Mouse (Mus musculus) liver, adult 2 months (tissue): ENCODE measurements around the gene Csf2ra. TPM values are rescaled to one million over a fixed set of nuclear protein-coding genes. Genes with fewer than 3 reads are reported as not detected.
"Not testable (repeated sequence)": the region's sequence is repeated elsewhere in the genome, so short reads cannot be mapped to it uniquely, and the experiment has no call there.

ENCODE experiments used
- DNase-seq: peaks from one replicate; pipeline ENCODE4 v3.0.0-alpha.2; 2011; ENCODE audit warnings: low read depth, low spot score; ENCODE audit errors: extremely low read depth
- H3K27ac ChIP-seq: fragments of 200-500 bp; replicated peaks from 2 replicates; pipeline ENCODE4 v1.5.1; 2012; ENCODE audit warnings: low read depth, mild to moderate bottlenecking, control low read depth, inconsistent platforms, low read length; ENCODE audit not compliant: insufficient read depth
- H3K27me3 ChIP-seq: fragments of 200-500 bp; 2 replicates; pipeline ENCODE4 v1.6.1; 2012; ENCODE audit warnings: mild to moderate bottlenecking, moderate library complexity, low read length, inconsistent platforms; ENCODE audit not compliant: control insufficient read depth, insufficient read depth
- H3K36me3 ChIP-seq: fragments of 200-500 bp; 2 replicates; pipeline ENCODE4 v1.6.1; 2012; ENCODE audit warnings: low read length, inconsistent platforms; ENCODE audit not compliant: control insufficient read depth, insufficient read depth
- H3K4me1 ChIP-seq: fragments of 200-500 bp; 2 replicates; pipeline ENCODE4 v1.6.1; 2011; ENCODE audit warnings: low read length; ENCODE audit not compliant: control insufficient read depth, insufficient read depth
- H3K4me3 ChIP-seq: fragments of 200-500 bp; 2 replicates; pipeline ENCODE4 v1.5.1; 2011; ENCODE audit warnings: low read depth, mild to moderate bottlenecking, control low read depth, low read length, moderate library complexity; ENCODE audit not compliant: insufficient read depth
- H3K79me2 ChIP-seq: fragments of 200-500 bp; 2 replicates; pipeline ENCODE4 v1.6.1; 2012; ENCODE audit warnings: inconsistent platforms, mild to moderate bottlenecking, low read length, moderate library complexity; ENCODE audit not compliant: control insufficient read depth, insufficient read depth
- H3K9ac ChIP-seq: fragments of 200-500 bp; 2 replicates; pipeline ENCODE4 v1.6.1; 2012; ENCODE audit warnings: low read depth, mild to moderate bottlenecking, control low read depth, inconsistent platforms, low read length
- CTCF ChIP-seq: fragments of 200-500 bp; IDR thresholded peaks from 2 replicates; pipeline ENCODE4 v1.5.1; 2011; ENCODE audit warnings: low read depth, low read length, control low read depth
- POLR2A ChIP-seq: fragments of 200-500 bp; IDR thresholded peaks from 2 replicates; pipeline ENCODE4 v1.6.1; 2011; ENCODE audit warnings: low read length, control low read depth; ENCODE audit not compliant: insufficient read depth; ENCODE audit errors: extremely low read depth
- WGBS: fragments of 180-500 bp; shearing (Covaris S2); methylation state at CpG from one replicate; pipeline ENCODE4 v1.1.7; 2018; 5-methylcytosine and 5-hydroxymethylcytosine counted together
- polyA plus RNA-seq: library from polyadenylated mRNA; depleted of rRNA; stranded (reverse); fragments of >200 nt; gene quantifications from 2 replicates; pipeline ENCODE4 v1.2.3, GENCODE M21; 2012
- total RNA-seq: library from RNA; depleted of rRNA; stranded (reverse); fragments of >200 nt; gene quantifications from 2 replicates; pipeline ENCODE4 v1.2.3, GENCODE M21; 2014

Gene Csf2ra
- total and polyA plus RNA-seq, 2 experiments: 3.4 to 28.5 TPM

GRCm38 (mm10) chr19:61225526-61226400 lies 2.5 kb downstream of the Csf2ra start:
- 13% methylated on average over 69 of the region's 70 CpGs for WGBS
- no peak for TF ChIP-seq POLR2A
- no peak for TF ChIP-seq CTCF
- Histone ChIP-seq H3K79me2 (no peaks in the 10 kb centered on the region), H3K27ac (no peak overlapping the region), H3K9ac (no peak overlapping the region; the same call in 1 of the 2 replicates), H3K4me3 (peak overlapping the region; percentile 63), H3K27me3 (no peaks in the 10 kb centered on the region), H3K4me1 (peaks cover 4% of the 10 kb centered on the region; the same call in 1 of the 2 replicates), H3K36me3 (no peaks in the 10 kb centered on the region)
- DNase-seq: no peak

DNA sequence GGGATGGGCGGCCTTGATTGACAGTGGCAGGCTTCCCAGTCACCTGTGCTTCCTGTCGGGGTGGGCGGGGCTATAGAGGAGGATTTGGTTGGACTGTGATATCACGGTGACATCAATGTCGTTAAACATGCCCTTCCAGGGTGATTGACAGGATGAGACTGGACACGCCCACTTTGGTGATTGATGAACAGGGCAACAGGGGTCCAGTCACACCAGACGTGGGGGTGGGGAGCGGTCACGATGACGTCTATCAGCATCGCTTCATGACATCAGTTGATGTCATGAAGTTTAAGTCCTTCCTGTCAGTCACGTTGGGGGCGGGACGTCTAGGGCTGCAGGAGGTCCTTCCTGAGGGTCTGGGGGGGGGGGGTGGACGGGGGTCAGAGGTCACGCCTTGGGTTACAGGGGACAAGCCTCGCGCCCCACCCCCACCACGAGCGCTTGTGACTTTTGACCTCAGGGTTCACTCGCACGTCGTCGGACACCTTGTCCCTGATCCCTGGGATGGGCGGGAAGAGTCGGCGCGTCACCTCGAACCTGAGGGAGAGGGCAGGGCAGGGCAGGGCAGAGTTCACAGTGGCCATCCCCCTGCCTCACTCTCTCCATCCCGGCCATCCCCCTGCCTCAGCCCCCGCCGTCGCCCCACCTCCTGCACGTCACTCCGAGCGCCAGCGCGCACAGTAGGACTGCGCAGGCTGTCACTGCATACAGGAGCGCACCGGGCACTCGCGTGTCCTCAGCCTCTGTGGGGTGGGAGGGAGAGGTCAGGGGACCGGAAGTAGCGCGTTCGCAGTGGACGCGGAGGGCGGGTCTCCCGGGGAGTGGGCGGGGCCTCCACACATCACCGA lies 3.3 kb downstream of the Csf2ra start:
- Histone ChIP-seq H3K27me3 (no peaks in the 10 kb centered on the region), H3K79me2 (no peaks in the 10 kb centered on the region), H3K27ac (no peak overlapping the region), H3K9ac (no peak overlapping the region), H3K36me3 (no peaks in the 10 kb centered on the region), H3K4me1 (peaks cover 4% of the 10 kb centered on the region; the same call in 1 of the 2 replicates), H3K4me3 (peak overlapping the region; percentile 39; the same call in 1 of the 2 replicates)
- 40% methylated on average over 53 of the region's 53 CpGs for WGBS
- DNase-seq: no peak
- TF ChIP-seq CTCF (no peak), POLR2A (no peak)

GRCm38 (mm10) chr19:61223706-61224328 lies 4.4 kb downstream of the Csf2ra start:
- Histone ChIP-seq H3K4me3 (no peak overlapping the region), H3K4me1 (peaks cover 4% of the 10 kb centered on the region; the same call in 1 of the 2 replicates), H3K9ac (no peak overlapping the region), H3K27me3 (no peaks in the 10 kb centered on the region), H3K79me2 (no peaks in the 10 kb centered on the region), H3K27ac (no peak overlapping the region), H3K36me3 (no peaks in the 10 kb centered on the region)
- no peak for TF ChIP-seq CTCF
- TF ChIP-seq POLR2A: no peak
- 90% methylated on average over 6 of the region's 6 CpGs for WGBS
- peak; percentile 64 for DNase-seq

DNA sequence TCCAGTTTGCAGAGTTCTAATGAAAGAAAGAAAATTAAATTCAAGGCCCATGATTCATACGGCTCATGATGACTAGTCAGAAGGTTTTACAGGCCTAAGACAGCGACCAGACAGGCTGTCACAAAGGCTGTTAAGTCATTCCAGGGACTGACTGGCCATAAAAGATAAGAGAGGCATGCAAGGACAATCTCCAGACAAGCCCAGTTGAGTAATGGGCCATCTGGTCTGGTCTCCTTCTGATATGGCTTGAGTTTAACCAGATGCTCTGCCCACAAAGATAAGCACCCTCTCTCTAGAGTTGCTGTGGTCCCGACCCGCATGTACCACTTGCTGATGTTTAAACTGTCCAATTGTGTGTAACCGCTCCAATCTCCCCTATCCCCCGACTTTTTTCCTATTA lies 20.7 kb downstream of the Csf2ra start:
- not testable (repeated sequence) for H3K9ac ChIP-seq, H3K79me2 ChIP-seq, DNase-seq, H3K27ac ChIP-seq, H3K4me1 ChIP-seq, H3K36me3 ChIP-seq, H3K4me3 ChIP-seq, H3K27me3 ChIP-seq
- 87% methylated on average over 6 of the region's 6 CpGs for WGBS

DNA sequence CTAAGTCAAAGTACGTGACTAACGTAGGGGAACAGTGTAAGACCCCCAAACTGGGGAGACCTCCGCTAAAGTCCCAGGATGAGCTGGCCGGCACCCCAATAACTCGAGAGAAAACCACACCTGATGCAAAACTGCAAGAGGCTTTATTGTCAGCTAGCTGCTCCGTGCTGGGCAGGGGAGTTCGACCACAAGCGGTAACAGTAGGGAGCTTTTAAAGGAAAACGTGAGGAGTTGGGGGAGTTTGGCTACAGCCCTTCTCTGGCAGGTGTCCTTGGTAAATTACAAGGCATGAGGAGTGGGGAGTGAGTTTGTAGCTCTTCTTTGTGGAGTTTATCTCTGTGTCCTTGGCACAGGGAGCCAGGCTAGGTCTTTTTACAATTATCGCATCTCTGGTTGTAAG lies 28.4 kb downstream of the Csf2ra start:
- H3K4me3 ChIP-seq: no peak overlapping the region
- DNase-seq: peak; percentile 17
- TF ChIP-seq CTCF (no peak), POLR2A (no peak)
- no peaks in the 10 kb centered on the region for H3K79me2 ChIP-seq
- no peaks in the 10 kb centered on the region for H3K4me1 ChIP-seq
- no peaks in the 10 kb centered on the region for H3K36me3 ChIP-seq
- no peaks in the 10 kb centered on the region for H3K27me3 ChIP-seq
- H3K9ac ChIP-seq: no peak overlapping the region
- 11% methylated on average over 10 of the region's 10 CpGs for WGBS
- H3K27ac ChIP-seq: no peak overlapping the region

DNA sequence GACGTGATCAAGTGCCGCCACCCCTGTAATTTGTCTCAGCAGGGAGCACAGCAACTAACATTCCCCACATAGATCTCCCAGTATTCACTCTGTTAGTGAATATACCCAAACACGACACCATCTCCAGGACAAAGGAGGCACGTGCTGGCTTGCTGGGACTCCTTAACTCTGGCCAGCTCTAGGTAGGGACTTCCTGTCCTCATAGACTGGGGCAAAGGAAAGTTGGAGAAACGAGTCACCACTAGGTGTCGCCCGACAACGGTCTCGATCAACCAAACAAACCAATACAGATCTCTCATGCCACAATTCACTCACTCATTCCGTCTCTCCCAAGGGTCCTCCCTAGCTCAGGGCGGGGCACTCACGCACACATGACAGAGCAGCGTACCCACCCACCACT lies 28.9 kb downstream of the Csf2ra start:
- no peak overlapping the region for H3K9ac ChIP-seq
- WGBS: 12% methylated on average over 13 of the region's 13 CpGs
- TF ChIP-seq POLR2A: no peak
- TF ChIP-seq CTCF: no peak; the same call in 1 of the 2 replicates
- H3K4me3 ChIP-seq: no peak overlapping the region
- no peak overlapping the region for H3K27ac ChIP-seq
- no peaks in the 10 kb centered on the region for H3K79me2 ChIP-seq
- no peaks in the 10 kb centered on the region for H3K36me3 ChIP-seq
- no peaks in the 10 kb centered on the region for H3K4me1 ChIP-seq
- H3K27me3 ChIP-seq: no peaks in the 10 kb centered on the region
- peak; percentile 78 for DNase-seq

- not testable (repeated sequence) for H3K27ac ChIP-seq, H3K36me3 ChIP-seq, DNase-seq, H3K79me2 ChIP-seq, H3K4me3 ChIP-seq, H3K9ac ChIP-seq, H3K4me1 ChIP-seq, H3K27me3 ChIP-seq
- whole genome bisulfite sequencing: 93% methylated on average over 2 of the region's 2 CpGs
Measured at GRCm38 (mm10) chr19:61183590-61183989, 44.6 kb downstream of the Csf2ra start, which contains the start of gene Gm6020. TSS of gene Gm6020 (plus strand) at chr19:61183890.
